Mouse (Mus musculus) G1E (cell line): ENCODE data around the gene Top2b. TPM values are rescaled to one million over a fixed set of nuclear protein-coding genes. Genes with fewer than 3 reads are reported as not detected.

ENCODE experiments used
- ATAC-seq: 2 replicates; pipeline ENCODE4 v1.8.0; 2016; ENCODE audit warnings: mild to moderate bottlenecking; ENCODE audit not compliant: insufficient number of reproducible peaks, poor library complexity, low FRiP score, severe bottlenecking; ENCODE audit errors: extremely low read depth
- DNase-seq: peaks from one replicate; pipeline ENCODE4 v3.0.0; 2012; ENCODE audit warnings: low spot score
- H3K27me3 ChIP-seq: 2 replicates; pipeline ENCODE4 v1.6.1; 2012; ENCODE audit warnings: mild to moderate bottlenecking, low read length, inconsistent platforms; ENCODE audit not compliant: insufficient read depth
- H3K36me3 ChIP-seq: replicated peaks from 2 replicates; pipeline ENCODE3; 2012; ENCODE audit warnings: mild to moderate bottlenecking, inconsistent platforms
- H3K4me1 ChIP-seq: 2 replicates; pipeline ENCODE4 v1.6.1; 2012; ENCODE audit warnings: low read depth, low read length, inconsistent platforms, mixed read lengths; ENCODE audit not compliant: insufficient read depth
- H3K4me3 ChIP-seq: 2 replicates; pipeline ENCODE4 v1.5.1; 2012; ENCODE audit warnings: low read depth, mild to moderate bottlenecking, inconsistent platforms, low read length, moderate library complexity, mixed read lengths
- H3K9me3 ChIP-seq: replicated peaks from 2 replicates; pipeline ENCODE4 v1.6.1; 2012; ENCODE audit warnings: inconsistent platforms
- CTCF ChIP-seq: IDR thresholded peaks from 2 replicates; pipeline ENCODE4 v1.5.1; 2012; ENCODE audit warnings: low read depth, low read length, inconsistent platforms, mixed read lengths
- GATA1 ChIP-seq: IDR thresholded peaks from 2 replicates; pipeline ENCODE4 v1.6.1; 2012; ENCODE audit warnings: borderline replicate concordance, low read length, inconsistent platforms, mixed read lengths
- GATA2 ChIP-seq: IDR thresholded peaks from 2 replicates; pipeline ENCODE4 v1.6.1; 2012; ENCODE audit warnings: low read depth, low read length, inconsistent platforms, borderline replicate concordance
- POLR2AphosphoS5 ChIP-seq: IDR thresholded peaks from 2 replicates; pipeline ENCODE4 v1.6.1; 2012; ENCODE audit warnings: low read depth, low read length, inconsistent platforms; ENCODE audit not compliant: insufficient replicate concordance
- TAL1 ChIP-seq: conservative IDR thresholded peaks from 2 replicates; pipeline ENCODE4 v1.6.1; 2012; ENCODE audit warnings: low read depth, low read length, inconsistent platforms, mixed read lengths
- polyA plus RNA-seq: library from polyadenylated mRNA; stranded (reverse); fragments of >175 nt; gene quantifications from 2 replicates; pipeline ENCODE4 v1.2.3, GENCODE M21; 2012
- total RNA-seq, 2 experiments: library from RNA; stranded (forward) in 1 of 2; stranded (reverse) in 1 of 2; fragments of 200-1000 nt in 1 of 2; fragments of >200 nt in 1 of 2; fragmentation: Nextera tagmentation in 1 of 2; gene quantifications; 2 replicates each; pipeline ENCODE4 v1.2.3; 2014 to 2017

Gene Top2b
- total and polyA plus RNA-seq, 3 experiments = 14.8 to 256 (median 215) TPM

DNA sequence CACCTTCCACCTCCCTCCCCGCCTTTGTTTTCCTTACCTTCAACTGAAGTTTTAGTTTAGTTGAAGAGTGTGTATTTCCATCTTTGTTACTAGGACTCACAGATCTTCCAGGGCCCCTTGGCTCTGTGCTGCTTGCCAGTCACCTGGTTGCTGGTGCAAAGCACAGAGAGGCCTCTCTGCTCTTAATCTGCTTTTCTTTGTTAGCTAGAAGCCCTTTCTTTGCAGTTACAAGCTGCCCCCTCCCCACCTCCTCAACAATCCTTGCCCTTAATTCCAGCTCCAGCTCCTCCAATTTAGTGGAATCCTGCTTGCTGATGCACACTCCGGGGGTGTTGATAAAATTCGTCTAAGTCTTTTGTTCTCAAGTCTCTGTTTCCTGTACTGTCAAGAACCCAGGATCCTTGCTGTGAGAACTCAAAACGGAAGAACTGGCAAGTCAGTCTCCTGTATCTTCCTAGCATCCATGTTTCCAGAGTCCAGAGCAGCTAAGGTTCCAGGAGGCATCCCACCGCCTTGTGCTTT lies 36.0 kb upstream of the Top2b start:
- no peak for TF ChIP-seq TAL1
- TF ChIP-seq GATA1 = no peak
- Histone ChIP-seq H3K4me3 (no peak overlapping the region), H3K4me1 (no peaks in the 10 kb centered on the region), H3K27me3 (peaks cover 16% of the 10 kb centered on the region), H3K9me3 (no peaks in the 10 kb centered on the region), H3K36me3 (no peaks in the 10 kb centered on the region)
- DNase-seq = no peak
- ATAC-seq = no peak

DNA sequence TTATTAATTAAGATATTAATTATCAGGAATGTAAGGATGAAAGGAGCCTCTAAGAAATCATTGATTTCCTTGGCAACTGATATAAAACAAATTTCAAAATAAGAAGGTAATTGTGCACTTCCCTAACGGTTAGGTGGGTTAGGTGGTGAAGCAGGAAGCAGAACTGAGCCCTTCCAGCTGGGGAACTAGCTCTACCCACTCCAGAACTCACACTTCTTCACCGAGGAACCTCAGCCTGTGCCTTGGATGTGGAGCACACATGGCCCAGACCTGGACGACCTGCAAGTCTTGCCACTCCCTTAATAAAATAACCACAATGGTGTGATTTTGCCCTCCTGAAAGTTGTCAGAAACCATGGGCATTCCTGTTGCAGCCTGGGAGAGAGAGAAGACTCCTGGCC lies 35.2 kb upstream of the Top2b start:
- no peak for ATAC-seq
- no peaks in the 10 kb centered on the region for H3K4me1 ChIP-seq
- H3K9me3 ChIP-seq = no peaks in the 10 kb centered on the region
- TF ChIP-seq TAL1 (no peak), GATA1 (no peak), GATA2 (no peak), CTCF (no peak)
- peaks cover 18% of the 10 kb centered on the region for H3K27me3 ChIP-seq
- no peaks in the 10 kb centered on the region for H3K36me3 ChIP-seq
- DNase-seq = no peak
- H3K4me3 ChIP-seq = no peak overlapping the region

- Histone ChIP-seq H3K4me1 (no peaks in the 10 kb centered on the region), H3K36me3 (no peaks in the 10 kb centered on the region), H3K9me3 (no peaks in the 10 kb centered on the region), H3K4me3 (no peak overlapping the region), H3K27me3 (peaks cover 28% of the 10 kb centered on the region)
- ATAC-seq = no peak
- no peak for DNase-seq
- no peak for TF ChIP-seq TAL1
- no peak for TF ChIP-seq GATA1
Measured at GRCm38 (mm10) chr14:16334260-16334659, 30.7 kb upstream of the Top2b start.

GRCm38 (mm10) chr14:16335835-16336417 lies 29.1 kb upstream of the Top2b start:
- Histone ChIP-seq H3K4me3 (no peak overlapping the region), H3K36me3 (no peaks in the 10 kb centered on the region), H3K9me3 (no peaks in the 10 kb centered on the region), H3K27me3 (peaks cover 25% of the 10 kb centered on the region), H3K4me1 (no peaks in the 10 kb centered on the region)
- DNase-seq (no peak), ATAC-seq (no peak)
- TF ChIP-seq GATA2 = no peak
- no peak for TF ChIP-seq TAL1
- TF ChIP-seq GATA1 = no peak
- no peak for TF ChIP-seq POLR2AphosphoS5
- TF ChIP-seq CTCF = no peak

GRCm38 (mm10) chr14:16347505-16347904 lies 17.5 kb upstream of the Top2b start:
- Histone ChIP-seq H3K9me3 (no peaks in the 10 kb centered on the region), H3K4me1 (no peaks in the 10 kb centered on the region), H3K36me3 (no peaks in the 10 kb centered on the region), H3K4me3 (no peak overlapping the region), H3K27me3 (peaks cover 5% of the 10 kb centered on the region; the same call in 1 of the 2 replicates)
- ATAC-seq = no peak
- DNase-seq = no peak
- TF ChIP-seq GATA1 = no peak
- TF ChIP-seq CTCF = no peak
- no peak for TF ChIP-seq TAL1
- TF ChIP-seq POLR2AphosphoS5 = no peak
- no peak for TF ChIP-seq GATA2

DNA sequence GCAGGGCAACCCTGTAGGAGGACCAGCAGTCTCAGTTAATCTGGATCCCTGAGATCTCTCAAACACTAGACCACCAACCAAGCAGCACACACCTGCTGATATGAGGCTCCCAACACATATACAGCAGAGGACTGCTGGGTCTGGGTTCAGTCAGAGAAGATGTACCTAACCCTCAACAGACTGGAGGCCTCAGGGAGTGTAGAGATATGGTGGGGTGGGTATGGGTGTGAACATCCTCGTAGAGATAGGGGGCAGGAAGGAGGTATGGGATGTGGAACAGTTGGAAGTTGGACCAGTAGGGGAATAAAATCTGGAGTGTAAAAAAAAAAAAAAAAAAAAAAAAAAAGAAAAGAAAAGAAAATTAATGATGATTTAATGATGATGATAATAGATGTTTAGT lies 5.3 kb upstream of the Top2b start:
- H3K4me1 ChIP-seq = peaks cover 8% of the 10 kb centered on the region; the same call in 1 of the 2 replicates
- no peak for ATAC-seq
- no peaks in the 10 kb centered on the region for H3K9me3 ChIP-seq
- TF ChIP-seq CTCF (no peak), GATA1 (no peak), TAL1 (no peak), POLR2AphosphoS5 (no peak), GATA2 (no peak)
- no peak overlapping the region for H3K4me3 ChIP-seq
- H3K27me3 ChIP-seq = 0 out of 2 replicates have a peak, but pooled peaks cover 2% of the 10 kb centered on the region
- no peaks in the 10 kb centered on the region for H3K36me3 ChIP-seq
- DNase-seq = no peak
